Mouse (Mus musculus): ENCODE measurements around the gene Gm20873. TPM values are rescaled to one million over a fixed set of nuclear protein-coding genes. Genes with fewer than 3 reads are reported as not detected.
"Not testable (repeated sequence)": the region's sequence is repeated elsewhere in the genome, so short reads cannot be mapped to it uniquely, and the experiment has no call there.

Gm20873 gene
- polyA plus RNA-seq (2016; fragmentation: Nextera tagmentation; extraction: Ambion mirVana), result not detected in 2 replicates

- H3K4me1 ChIP-seq (replicated peaks); H3K9me3 ChIP-seq; H3K4me3 ChIP-seq; H3K27me3 ChIP-seq (ENCODE audit: insufficient read depth, poor library complexity, severe bottlenecking); H3K36me3 ChIP-seq; DNase-seq (ENCODE audit: low spot score); H3K27ac ChIP-seq: not testable (repeated sequence)
Measured at GRCm38 (mm10) chrY:6266798-6267197, at the start of gene Gm20873. TSS of gene Gm20873 (plus strand) at chrY:6267098.

DNA sequence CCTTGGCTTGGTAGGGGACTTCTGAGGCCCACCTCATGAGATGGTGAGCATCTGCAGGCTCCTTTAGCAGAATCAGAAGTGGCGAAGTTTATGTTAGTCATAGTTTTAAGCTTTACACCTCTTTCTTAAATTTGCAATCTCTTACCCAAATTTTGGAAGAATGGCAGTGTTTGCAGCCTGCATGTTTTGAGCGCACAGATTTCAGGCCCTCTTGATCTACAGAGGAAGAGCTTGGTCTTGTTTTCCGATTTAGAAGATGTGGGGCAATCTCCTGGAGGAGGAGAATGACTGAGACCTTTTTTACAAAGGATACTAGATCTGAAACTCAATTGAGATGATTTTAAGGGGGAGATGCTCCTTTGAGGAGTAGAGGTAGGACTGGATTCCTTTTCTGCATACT is 29.0 kb upstream of the Gm20873 start, which contains the start of gene Gm21746:
Gene Gm21746 (minus strand): TSS at position 101 of the 400 bp plus-strand sequence.
- DNase-seq (ENCODE audit: low spot score); H3K9me3 ChIP-seq; H3K4me3 ChIP-seq; H3K27me3 ChIP-seq (ENCODE audit: insufficient read depth, poor library complexity, severe bottlenecking); H3K4me1 ChIP-seq (replicated peaks); H3K27ac ChIP-seq; H3K36me3 ChIP-seq: not testable (repeated sequence)
- 63% methylated on average over 2 of the region's 3 CpGs for WGBS

Other genes starting within 250 kb of the Gm20873 start
- gene Gm21746, start 29.1 kb upstream of the Gm20873 start, polyA plus RNA-seq (2016; fragmentation: Nextera tagmentation; extraction: Ambion mirVana), result not detected in 2 replicates